Mouse (Mus musculus) stomach, postnatal 0 days (tissue): Measurements from ENCODE around the gene Phex. TPM values are rescaled to one million over a fixed set of nuclear protein-coding genes. Genes with fewer than 3 reads are reported as not detected.

Experiments
- ATAC-seq: fragments of 200-750 bp; cut with Nextera tagmentation; 2 replicates; pipeline ENCODE4 v1.8.0; 2017; ENCODE audit not compliant: low FRiP score, low TSS enrichment
- DNase-seq: peaks from one replicate; pipeline ENCODE4 v3.0.0-alpha.2; 2016; ENCODE audit warnings: low spot score
- H3K27ac ChIP-seq: fragments of 300-500 bp; sonication (generic); replicated peaks from 2 replicates; pipeline ENCODE4 v1.5.1; 2014; ENCODE audit warnings: mild to moderate bottlenecking, control low read depth
- H3K27me3 ChIP-seq: fragments of 300-500 bp; sonication (generic); 2 replicates; pipeline ENCODE4 v1.6.1; 2014; ENCODE audit warnings: low read length; ENCODE audit not compliant: control insufficient read depth, insufficient read depth
- H3K36me3 ChIP-seq: fragments of 300-500 bp; sonication (generic); 2 replicates; pipeline ENCODE4 v1.6.1; 2014; ENCODE audit warnings: low read length, mixed read lengths; ENCODE audit not compliant: control insufficient read depth, insufficient read depth
- H3K4me1 ChIP-seq: fragments of 300-500 bp; sonication (generic); replicated peaks from 2 replicates; pipeline ENCODE4 v1.6.1; 2014; ENCODE audit warnings: antibody characterized with exemption; ENCODE audit not compliant: control insufficient read depth, insufficient read depth
- H3K4me2 ChIP-seq: fragments of 300-500 bp; sonication (generic); replicated peaks from 2 replicates; pipeline ENCODE4 v1.6.1; 2014; ENCODE audit warnings: low read depth, mild to moderate bottlenecking, control low read depth, moderate library complexity
- H3K4me3 ChIP-seq: fragments of 300-500 bp; sonication (generic); 2 replicates; pipeline ENCODE4 v1.5.1; 2014; ENCODE audit warnings: low read depth, low read length, control low read depth
- H3K9ac ChIP-seq: fragments of 300-500 bp; sonication (generic); 2 replicates; pipeline ENCODE4 v1.6.1; 2014; ENCODE audit warnings: mild to moderate bottlenecking, low read length, control low read depth, mixed read lengths
- H3K9me3 ChIP-seq: fragments of 300-500 bp; sonication (generic); 2 replicates; pipeline ENCODE4 v1.6.1; 2016; ENCODE audit warnings: low read length; ENCODE audit not compliant: control insufficient read depth
- CTCF ChIP-seq: IDR thresholded peaks from 2 replicates; pipeline ENCODE4 v1.5.1; 2016; ENCODE audit warnings: antibody characterized with exemption, low read depth, mild to moderate bottlenecking, moderate library complexity
- EP300 ChIP-seq: optimal IDR thresholded peaks from 2 replicates; pipeline ENCODE3; 2016; ENCODE audit warnings: antibody characterized with exemption
- WGBS: fragments of 180-500 bp; shearing (Covaris S2); extraction: QIAGEN DNeasy Blood & Tissue Kit; methylation state at CpG from one replicate; pipeline ENCODE4 v1.1.7; 2014; 5-methylcytosine and 5-hydroxymethylcytosine counted together
- polyA plus RNA-seq: library from polyadenylated mRNA; unstranded; fragments of >200 nt; fragmentation: Nextera tagmentation; extraction: Ambion mirVana; gene quantifications from 2 replicates; pipeline ENCODE4 v1.2.1, GENCODE M21; 2015

Phex gene
- polyA plus RNA-seq, 1 experiment from 2014 or later = 0.05 TPM

GRCm38 (mm10) chrX:157419451-157419850, 4.3 kb upstream of the Phex start:
- 42% methylated on average over 2 of the region's 2 CpGs for WGBS
- DNase-seq (no peak), ATAC-seq (no peak)
- H3K9me3 ChIP-seq = no peaks in the 10 kb centered on the region
- no peaks in the 10 kb centered on the region for H3K27me3 ChIP-seq
- no peak overlapping the region for H3K4me3 ChIP-seq
- H3K4me2 ChIP-seq = no peak overlapping the region
- no peak overlapping the region for H3K9ac ChIP-seq
- no peak overlapping the region for H3K27ac ChIP-seq
- H3K36me3 ChIP-seq = no peaks in the 10 kb centered on the region
- no peak for TF ChIP-seq CTCF
- TF ChIP-seq EP300 = no peak
- no peaks in the 10 kb centered on the region for H3K4me1 ChIP-seq

- H3K4me3 ChIP-seq = no peak overlapping the region
- TF ChIP-seq EP300 (no peak), CTCF (no peak)
- ATAC-seq (no peak), DNase-seq (no peak)
- H3K4me1 ChIP-seq = no peaks in the 10 kb centered on the region
- H3K4me2 ChIP-seq = no peak overlapping the region
- no peaks in the 10 kb centered on the region for H3K36me3 ChIP-seq
- H3K9ac ChIP-seq = no peak overlapping the region
- H3K9me3 ChIP-seq = no peaks in the 10 kb centered on the region
- no peaks in the 10 kb centered on the region for H3K27me3 ChIP-seq
- 63% methylated on average over 6 of the region's 6 CpGs for WGBS
- H3K27ac ChIP-seq = no peak overlapping the region
These were observed 10.2 kb downstream of the Phex start for GRCm38 (mm10) chrX:157404919-157405318.

- Histone ChIP-seq H3K27ac (no peak overlapping the region), H3K9ac (no peak overlapping the region), H3K4me2 (no peak overlapping the region), H3K9me3 (no peaks in the 10 kb centered on the region), H3K4me3 (no peak overlapping the region), H3K36me3 (no peaks in the 10 kb centered on the region), H3K27me3 (no peaks in the 10 kb centered on the region), H3K4me1 (no peaks in the 10 kb centered on the region)
- ATAC-seq = no peak
- no peak for DNase-seq
- TF ChIP-seq CTCF = no peak
- TF ChIP-seq EP300 = no peak
- WGBS = 40% methylated on average over 2 of the region's 2 CpGs
These were observed 23.9 kb downstream of the Phex start for GRCm38 (mm10) chrX:157391241-157391640.

GRCm38 (mm10) chrX:157390102-157390501, 25.0 kb downstream of the Phex start:
- WGBS = 67% methylated on average over 6 of the region's 6 CpGs
- no peak overlapping the region for H3K4me2 ChIP-seq
- H3K27ac ChIP-seq = no peak overlapping the region
- ATAC-seq (no peak), DNase-seq (no peak)
- no peaks in the 10 kb centered on the region for H3K4me1 ChIP-seq
- no peak overlapping the region for H3K4me3 ChIP-seq
- H3K27me3 ChIP-seq = no peaks in the 10 kb centered on the region
- no peak for TF ChIP-seq EP300
- TF ChIP-seq CTCF = no peak
- H3K9me3 ChIP-seq = no peaks in the 10 kb centered on the region
- H3K36me3 ChIP-seq = no peaks in the 10 kb centered on the region
- no peak overlapping the region for H3K9ac ChIP-seq

- no peak overlapping the region for H3K9ac ChIP-seq
- DNase-seq (no peak), ATAC-seq (no peak)
- WGBS = 75% methylated on average over 3 of the region's 3 CpGs
- H3K4me2 ChIP-seq = no peak overlapping the region
- H3K27me3 ChIP-seq = no peaks in the 10 kb centered on the region
- no peak overlapping the region for H3K4me3 ChIP-seq
- H3K9me3 ChIP-seq = no peaks in the 10 kb centered on the region
- no peak overlapping the region for H3K27ac ChIP-seq
- no peaks in the 10 kb centered on the region for H3K4me1 ChIP-seq
- no peaks in the 10 kb centered on the region for H3K36me3 ChIP-seq
- TF ChIP-seq EP300 = no peak
These were observed 26.7 kb downstream of the Phex start for GRCm38 (mm10) chrX:157388419-157388818.

- WGBS = 61% methylated on average over 5 of the region's 5 CpGs
- no peak for TF ChIP-seq CTCF
- no peak for TF ChIP-seq EP300
- no peak for ATAC-seq
These were observed 28.1 kb downstream of the Phex start for GRCm38 (mm10) chrX:157387025-157387424.

More at GRCm38 (mm10) chrX:157387025-157387424, 28.1 kb downstream of the Phex start:
- H3K27me3 ChIP-seq = no peaks in the 10 kb centered on the region
- H3K4me1 ChIP-seq = no peaks in the 10 kb centered on the region
- no peak overlapping the region for H3K9ac ChIP-seq
- no peaks in the 10 kb centered on the region for H3K9me3 ChIP-seq
- H3K27ac ChIP-seq = no peak overlapping the region
- H3K4me2 ChIP-seq = no peak overlapping the region
- no peak for DNase-seq
- H3K36me3 ChIP-seq = no peaks in the 10 kb centered on the region
- H3K4me3 ChIP-seq = no peak overlapping the region
